Mouse (Mus musculus): ENCODE data around the gene Fli1. TPM values are rescaled to one million over a fixed set of nuclear protein-coding genes. Genes with fewer than 3 reads are reported as not detected.

The Fli1 gene
- polyA plus RNA-seq, 1 experiment from 2014 or later: 48.0 TPM

- 87% methylated on average over 5 of the region's 5 CpGs for WGBS
- Histone ChIP-seq H3K4me3 (ENCODE audit: low read depth, low read length) (no peak overlapping the region), H3K4me1 (ENCODE audit: control insufficient read depth, insufficient read depth, low read length) (no peaks in the 10 kb centered on the region), H3K9me3 (replicated peaks; ENCODE audit: control insufficient read depth, low read length) (no peaks in the 10 kb centered on the region), H3K4me2 (ENCODE audit: low read depth, low read length) (no peak overlapping the region), H3K9ac (replicated peaks; ENCODE audit: low read length) (no peak overlapping the region), H3K27me3 (ENCODE audit: control insufficient read depth, insufficient read depth, low read length) (no peaks in the 10 kb centered on the region), H3K27ac (replicated peaks; ENCODE audit: low read depth, low read length) (no peak overlapping the region), H3K36me3 (replicated peaks; ENCODE audit: control insufficient read depth, insufficient read depth, low read depth, low read length) (no peaks in the 10 kb centered on the region)
- DNase-seq (ENCODE audit: low spot score): no peak
- no peak for ATAC-seq (replicated peaks; ENCODE audit: insufficient number of reproducible peaks, low FRiP score, low TSS enrichment, low read depth)
These were observed 13.1 kb downstream of the Fli1 start for GRCm38 (mm10) chr9:32529594-32529993.

- Histone ChIP-seq H3K9me3 (replicated peaks; ENCODE audit: control insufficient read depth, low read length) (no peaks in the 10 kb centered on the region), H3K27me3 (ENCODE audit: control insufficient read depth, insufficient read depth, low read length) (no peaks in the 10 kb centered on the region), H3K9ac (replicated peaks; ENCODE audit: low read length) (no peak overlapping the region), H3K4me3 (ENCODE audit: low read depth, low read length) (no peak overlapping the region), H3K36me3 (replicated peaks; ENCODE audit: control insufficient read depth, insufficient read depth, low read depth, low read length) (no peaks in the 10 kb centered on the region), H3K27ac (replicated peaks; ENCODE audit: low read depth, low read length) (no peak overlapping the region), H3K4me2 (ENCODE audit: low read depth, low read length) (no peak overlapping the region), H3K4me1 (ENCODE audit: control insufficient read depth, insufficient read depth, low read length) (no peaks in the 10 kb centered on the region)
- ATAC-seq (replicated peaks; ENCODE audit: insufficient number of reproducible peaks, low FRiP score, low TSS enrichment, low read depth): no peak
- no peak for DNase-seq (ENCODE audit: low spot score)
- WGBS: 89% methylated on average over 7 of the region's 7 CpGs
These were observed 15.3 kb downstream of the Fli1 start for GRCm38 (mm10) chr9:32527329-32527728.

- Histone ChIP-seq H3K9ac (replicated peaks; ENCODE audit: low read length) (no peak overlapping the region), H3K9me3 (replicated peaks; ENCODE audit: control insufficient read depth, low read length) (no peaks in the 10 kb centered on the region), H3K27me3 (ENCODE audit: control insufficient read depth, insufficient read depth, low read length) (no peaks in the 10 kb centered on the region), H3K27ac (replicated peaks; ENCODE audit: low read depth, low read length) (no peak overlapping the region), H3K4me3 (ENCODE audit: low read depth, low read length) (no peak overlapping the region), H3K36me3 (replicated peaks; ENCODE audit: control insufficient read depth, insufficient read depth, low read depth, low read length) (no peaks in the 10 kb centered on the region), H3K4me2 (ENCODE audit: low read depth, low read length) (no peak overlapping the region), H3K4me1 (ENCODE audit: control insufficient read depth, insufficient read depth, low read length) (no peaks in the 10 kb centered on the region)
- DNase-seq (ENCODE audit: low spot score) (no peak), ATAC-seq (replicated peaks; ENCODE audit: insufficient number of reproducible peaks, low FRiP score, low TSS enrichment, low read depth) (no peak)
- 87% methylated on average over 5 of the region's 5 CpGs for WGBS
These were observed 16.9 kb downstream of the Fli1 start for GRCm38 (mm10) chr9:32525787-32526186.

- WGBS: 73% methylated on average over 2 of the region's 2 CpGs
- H3K4me2 ChIP-seq (ENCODE audit: low read depth, low read length): no peak overlapping the region
- no peaks in the 10 kb centered on the region for H3K27me3 ChIP-seq (ENCODE audit: control insufficient read depth, insufficient read depth, low read length)
- H3K4me3 ChIP-seq (ENCODE audit: low read depth, low read length): no peak overlapping the region
- no peak for DNase-seq (ENCODE audit: low spot score)
- H3K9ac ChIP-seq (replicated peaks; ENCODE audit: low read length): no peak overlapping the region
- no peak for ATAC-seq (replicated peaks; ENCODE audit: insufficient number of reproducible peaks, low FRiP score, low TSS enrichment, low read depth)
- no peak overlapping the region for H3K27ac ChIP-seq (replicated peaks; ENCODE audit: low read depth, low read length)
- no peaks in the 10 kb centered on the region for H3K9me3 ChIP-seq (replicated peaks; ENCODE audit: control insufficient read depth, low read length)
- peaks cover 8% of the 10 kb centered on the region; the same call in 1 of the 2 replicates for H3K4me1 ChIP-seq (ENCODE audit: control insufficient read depth, insufficient read depth, low read length)
- no peaks in the 10 kb centered on the region for H3K36me3 ChIP-seq (replicated peaks; ENCODE audit: control insufficient read depth, insufficient read depth, low read depth, low read length)
These were observed 20.0 kb downstream of the Fli1 start for GRCm38 (mm10) chr9:32522536-32523245.

DNA sequence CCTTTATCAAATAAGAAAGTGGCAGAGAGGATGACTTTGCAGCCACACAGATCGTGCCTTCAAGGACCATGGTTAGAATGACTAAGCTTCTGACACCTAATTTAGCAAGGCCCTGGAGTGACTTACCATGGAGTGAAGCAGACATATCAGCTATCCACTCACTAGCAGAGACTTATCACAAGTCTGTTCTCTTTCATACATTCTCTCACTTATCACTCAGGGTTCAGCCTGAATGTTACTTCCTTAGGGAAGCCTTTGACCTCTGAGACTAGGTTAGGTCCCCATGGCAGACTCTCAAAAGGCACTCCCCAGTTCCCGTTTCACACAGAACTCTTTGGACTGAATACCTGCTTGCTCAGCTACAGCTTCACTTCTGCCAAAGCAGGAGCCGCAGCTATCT lies 21.3 kb downstream of the Fli1 start:
- no peak overlapping the region for H3K4me3 ChIP-seq (ENCODE audit: low read depth, low read length)
- 69% methylated on average over 3 of the region's 3 CpGs for WGBS
- H3K9me3 ChIP-seq (replicated peaks; ENCODE audit: control insufficient read depth, low read length): no peaks in the 10 kb centered on the region
- H3K4me2 ChIP-seq (ENCODE audit: low read depth, low read length): no peak overlapping the region
- no peak overlapping the region for H3K27ac ChIP-seq (replicated peaks; ENCODE audit: low read depth, low read length)
- DNase-seq (ENCODE audit: low spot score) (no peak), ATAC-seq (replicated peaks; ENCODE audit: insufficient number of reproducible peaks, low FRiP score, low TSS enrichment, low read depth) (no peak)
- H3K27me3 ChIP-seq (ENCODE audit: control insufficient read depth, insufficient read depth, low read length): no peaks in the 10 kb centered on the region
- no peaks in the 10 kb centered on the region for H3K36me3 ChIP-seq (replicated peaks; ENCODE audit: control insufficient read depth, insufficient read depth, low read depth, low read length)
- H3K9ac ChIP-seq (replicated peaks; ENCODE audit: low read length): no peak overlapping the region
- peaks cover 8% of the 10 kb centered on the region; the same call in 1 of the 2 replicates for H3K4me1 ChIP-seq (ENCODE audit: control insufficient read depth, insufficient read depth, low read length)

DNA sequence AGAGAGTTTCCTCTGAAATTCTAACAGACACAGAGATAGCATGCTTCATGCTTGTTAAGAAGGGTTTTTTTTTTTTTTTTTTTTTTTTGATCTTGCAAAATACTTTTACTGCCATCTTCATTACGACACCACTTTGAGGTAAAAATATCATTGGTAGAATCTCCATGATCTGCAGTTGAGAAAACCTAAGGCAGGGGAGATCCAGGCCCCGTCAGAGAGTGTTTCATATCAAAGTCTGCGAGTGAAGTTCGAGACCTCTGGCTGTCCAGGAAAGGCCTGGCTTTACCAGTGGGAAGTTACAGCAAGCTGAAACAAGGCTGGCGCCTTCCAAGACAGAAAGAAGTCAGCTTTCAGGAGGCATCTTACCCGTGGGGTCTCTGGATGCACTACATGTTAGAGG lies 21.8 kb downstream of the Fli1 start:
- H3K9ac ChIP-seq (replicated peaks; ENCODE audit: low read length): no peak overlapping the region
- no peaks in the 10 kb centered on the region for H3K36me3 ChIP-seq (replicated peaks; ENCODE audit: control insufficient read depth, insufficient read depth, low read depth, low read length)
- H3K4me3 ChIP-seq (ENCODE audit: low read depth, low read length): no peak overlapping the region
- DNase-seq (ENCODE audit: low spot score): no peak
- 66% methylated on average over 6 of the region's 6 CpGs for WGBS
- H3K27ac ChIP-seq (replicated peaks; ENCODE audit: low read depth, low read length): no peak overlapping the region
- H3K9me3 ChIP-seq (replicated peaks; ENCODE audit: control insufficient read depth, low read length): no peaks in the 10 kb centered on the region
- no peaks in the 10 kb centered on the region for H3K27me3 ChIP-seq (ENCODE audit: control insufficient read depth, insufficient read depth, low read length)
- no peak for ATAC-seq (replicated peaks; ENCODE audit: insufficient number of reproducible peaks, low FRiP score, low TSS enrichment, low read depth)
- no peak overlapping the region for H3K4me2 ChIP-seq (ENCODE audit: low read depth, low read length)
- peaks cover 8% of the 10 kb centered on the region; the same call in 1 of the 2 replicates for H3K4me1 ChIP-seq (ENCODE audit: control insufficient read depth, insufficient read depth, low read length)

- H3K9me3 ChIP-seq (replicated peaks; ENCODE audit: control insufficient read depth, low read length): no peaks in the 10 kb centered on the region
- peaks cover 10% of the 10 kb centered on the region for H3K4me1 ChIP-seq (ENCODE audit: control insufficient read depth, insufficient read depth, low read length)
- DNase-seq (ENCODE audit: low spot score): peak; percentile 67
- H3K4me3 ChIP-seq (ENCODE audit: low read depth, low read length): no peak overlapping the region
- 52% methylated on average over 22 of the region's 22 CpGs for WGBS
- H3K4me2 ChIP-seq (ENCODE audit: low read depth, low read length): no peak overlapping the region
- H3K9ac ChIP-seq (replicated peaks; ENCODE audit: low read length): 0 out of 2 replicates have a peak overlapping the region, but pooled peaks have one; percentile 5
- no peak for ATAC-seq (replicated peaks; ENCODE audit: insufficient number of reproducible peaks, low FRiP score, low TSS enrichment, low read depth)
- no peaks in the 10 kb centered on the region for H3K27me3 ChIP-seq (ENCODE audit: control insufficient read depth, insufficient read depth, low read length)
- H3K27ac ChIP-seq (replicated peaks; ENCODE audit: low read depth, low read length): peak overlapping the region; percentile 43; the same call in 1 of the 2 replicates
- no peaks in the 10 kb centered on the region for H3K36me3 ChIP-seq (replicated peaks; ENCODE audit: control insufficient read depth, insufficient read depth, low read depth, low read length)
These were observed 23.3 kb downstream of the Fli1 start for GRCm38 (mm10) chr9:32519101-32520051.
